Mouse (Mus musculus): ENCODE data around the gene Ppp1r14b.

Gene Ppp1r14b

DNA sequence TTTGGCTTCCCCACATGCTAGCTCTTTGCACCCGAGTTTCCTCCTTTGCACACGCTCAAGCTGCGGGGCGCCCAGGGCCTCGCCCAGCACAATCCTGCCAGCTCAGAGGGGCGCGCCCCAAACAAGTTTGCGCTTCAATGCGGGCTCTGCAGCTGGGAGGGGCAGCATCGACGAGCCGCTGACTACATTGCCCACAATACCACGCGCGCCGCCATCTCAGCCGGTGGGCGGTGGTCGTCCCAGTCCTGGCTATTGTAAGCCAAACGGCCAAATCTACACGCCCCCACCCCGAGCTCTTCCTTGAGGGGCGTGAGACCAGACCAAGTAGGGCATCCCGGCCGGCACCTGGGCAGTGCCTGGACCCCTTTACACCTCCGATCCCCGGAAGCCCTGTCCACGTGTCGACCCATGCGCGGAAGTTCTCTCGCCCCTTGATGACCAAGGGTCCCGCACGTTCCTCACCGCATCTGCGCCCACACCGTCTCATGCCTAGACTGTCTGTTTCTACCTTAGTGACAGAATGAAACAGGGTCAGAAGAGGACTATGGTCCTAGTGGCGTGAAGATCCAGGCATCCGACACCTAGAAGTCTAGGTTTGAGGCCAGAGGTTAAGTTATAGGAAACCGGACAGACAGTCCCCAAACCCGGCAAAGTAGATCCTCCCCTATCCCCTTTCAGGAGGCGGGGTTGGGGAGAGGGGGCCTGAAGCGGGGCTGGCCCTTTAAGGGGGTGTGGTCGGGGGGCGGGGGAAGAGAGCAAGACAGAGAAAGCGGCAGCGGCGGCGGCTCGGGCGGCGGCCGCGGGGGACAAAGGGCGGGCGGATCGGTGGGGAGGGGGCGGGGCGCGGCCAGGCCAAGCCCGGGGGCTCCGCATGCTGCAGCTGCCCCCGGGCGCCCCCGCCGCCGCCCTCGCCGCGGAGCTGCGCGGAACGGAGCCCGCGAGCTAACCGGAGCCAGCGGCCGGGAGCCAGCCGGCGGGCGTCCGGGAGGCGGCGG lies at the start of gene Ppp1r14b:
TSS of gene Ppp1r14b (plus strand) at position 758 of the 995 bp plus-strand sequence.
- peak; percentile 81 to 83 for DNase-seq (ENCODE audit: low spot score in 2 of 2)

GRCm38 (mm10) chr19:6925307-6925573 lies 49.5 kb upstream of the Ppp1r14b start, which contains the start of gene Catsperz:
Catsperz (minus strand) TSS chr19:6925380.
- DNase-seq (ENCODE audit: low spot score in 2 of 2): no peak

GRCm38 (mm10) chr19:6925611-6926329 lies 49.0 kb upstream of the Ppp1r14b start:
- DNase-seq (ENCODE audit: low spot score in 2 of 2): no peak

- DNase-seq (ENCODE audit: low spot score in 2 of 2): no peak
These were observed 48.1 kb upstream of the Ppp1r14b start for GRCm38 (mm10) chr19:6926559-6927255.

GRCm38 (mm10) chr19:6928080-6928479 lies 46.7 kb upstream of the Ppp1r14b start:
- DNase-seq (ENCODE audit: low spot score in 2 of 2): no peak

DNA sequence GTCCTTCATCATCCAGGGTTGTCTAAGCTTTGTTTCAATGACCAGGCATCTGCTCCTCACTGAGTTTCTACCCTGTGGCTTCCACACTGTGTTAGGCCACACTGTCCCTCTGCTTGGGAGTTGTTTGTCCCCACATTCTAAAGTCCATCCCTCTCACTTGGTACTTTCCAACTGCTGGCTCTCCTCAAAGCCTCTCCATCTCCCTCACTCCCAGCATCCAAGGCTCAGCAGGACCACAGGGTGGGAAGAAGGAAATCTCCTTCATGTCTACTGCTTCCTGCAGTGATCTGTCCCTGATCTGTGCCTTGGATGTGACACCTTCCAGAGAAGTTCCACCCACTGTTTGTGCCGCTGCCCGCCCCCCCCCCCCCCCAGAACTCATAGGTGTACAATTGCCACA lies 43.8 kb upstream of the Ppp1r14b start:
- DNase-seq (ENCODE audit: low spot score in 2 of 2): no peak

DNA sequence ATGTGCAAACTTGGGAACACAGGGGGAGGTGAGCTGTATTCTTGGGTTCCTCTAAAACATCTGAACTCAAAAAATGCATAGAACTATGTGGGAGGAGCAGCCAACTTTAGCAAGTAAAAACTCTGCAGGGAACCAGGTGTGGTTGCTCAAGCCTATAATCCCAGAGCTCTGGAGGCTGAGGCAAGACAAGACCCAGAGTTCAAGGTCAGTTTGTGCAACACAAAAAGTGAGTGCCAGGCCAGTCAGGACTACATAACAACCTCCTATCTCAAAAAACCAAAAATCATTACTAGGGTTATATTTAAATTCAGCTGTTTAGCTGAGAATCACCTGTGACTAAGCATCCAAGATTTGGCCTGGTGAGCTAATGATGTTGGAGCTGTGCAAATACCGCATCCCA lies 42.8 kb upstream of the Ppp1r14b start:
- no peak for DNase-seq (ENCODE audit: low spot score in 2 of 2)

GRCm38 (mm10) chr19:6933102-6933435 lies 41.7 kb upstream of the Ppp1r14b start:
- DNase-seq (ENCODE audit: low spot score in 2 of 2): no peak

DNA sequence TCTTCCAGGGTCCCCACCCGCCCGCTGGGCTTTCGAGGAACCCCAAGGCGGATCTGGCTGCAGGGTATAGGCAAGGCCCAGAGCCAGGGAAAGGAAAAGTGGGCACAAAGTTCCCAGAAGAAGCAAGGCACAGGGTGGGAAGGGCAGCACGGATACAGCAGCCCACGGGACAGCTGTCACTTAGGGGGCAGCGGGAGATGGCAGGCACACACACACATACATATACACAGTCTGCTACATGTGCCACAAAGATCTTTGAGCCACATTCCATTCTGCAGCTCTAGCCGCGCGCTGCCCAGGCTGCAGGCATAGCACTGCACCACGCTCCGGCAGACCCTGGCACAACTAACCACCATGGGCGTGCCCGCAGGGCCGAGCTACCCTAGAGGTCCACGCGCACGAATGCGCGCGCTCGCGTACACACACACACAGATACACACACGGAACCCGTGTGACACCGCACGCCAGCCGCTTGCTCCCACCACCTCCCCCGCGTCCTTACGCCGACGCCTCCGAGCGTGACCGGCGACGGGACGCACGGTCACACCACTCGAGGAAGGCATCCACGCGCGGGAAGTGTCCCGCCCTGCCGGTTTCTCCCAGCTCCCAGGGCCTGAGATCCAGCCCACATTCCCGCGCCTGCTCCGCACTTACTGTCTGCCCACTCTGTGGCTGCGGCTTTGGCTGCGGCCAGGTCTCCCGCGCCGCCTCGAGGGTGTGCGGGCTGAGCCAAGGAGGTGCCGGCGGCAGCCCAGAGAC lies 41.2 kb upstream of the Ppp1r14b start:
- DNase-seq (ENCODE audit: low spot score in 2 of 2): no peak

GRCm38 (mm10) chr19:6934195-6934977 lies 40.4 kb upstream of the Ppp1r14b start, which contains the start of gene Kcnk4:
Kcnk4 (minus strand) TSS chr19:6934515.
- DNase-seq (ENCODE audit: low spot score in 2 of 2): no peak

DNA sequence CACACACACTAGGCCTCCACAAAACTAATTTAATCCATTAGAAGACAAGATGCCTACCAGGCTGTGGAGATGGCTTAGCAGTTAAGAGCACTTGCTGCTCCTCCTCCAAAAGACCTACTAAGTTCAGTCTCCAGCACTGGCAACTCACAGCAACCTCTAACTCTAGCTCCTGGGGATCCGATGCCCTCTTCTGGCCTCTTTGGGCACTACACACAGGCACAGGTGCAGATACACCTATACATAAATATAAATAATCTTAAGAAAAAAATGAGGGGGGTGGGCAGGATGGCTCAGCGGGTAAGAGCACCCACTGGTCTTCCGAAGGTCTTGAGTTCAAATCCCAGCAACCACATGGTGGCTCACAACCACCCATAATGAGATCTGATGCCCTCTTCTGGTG lies 38.5 kb upstream of the Ppp1r14b start:
- DNase-seq (ENCODE audit: low spot score in 2 of 2): peak in 1 of 2 experiments; percentile 51

DNA sequence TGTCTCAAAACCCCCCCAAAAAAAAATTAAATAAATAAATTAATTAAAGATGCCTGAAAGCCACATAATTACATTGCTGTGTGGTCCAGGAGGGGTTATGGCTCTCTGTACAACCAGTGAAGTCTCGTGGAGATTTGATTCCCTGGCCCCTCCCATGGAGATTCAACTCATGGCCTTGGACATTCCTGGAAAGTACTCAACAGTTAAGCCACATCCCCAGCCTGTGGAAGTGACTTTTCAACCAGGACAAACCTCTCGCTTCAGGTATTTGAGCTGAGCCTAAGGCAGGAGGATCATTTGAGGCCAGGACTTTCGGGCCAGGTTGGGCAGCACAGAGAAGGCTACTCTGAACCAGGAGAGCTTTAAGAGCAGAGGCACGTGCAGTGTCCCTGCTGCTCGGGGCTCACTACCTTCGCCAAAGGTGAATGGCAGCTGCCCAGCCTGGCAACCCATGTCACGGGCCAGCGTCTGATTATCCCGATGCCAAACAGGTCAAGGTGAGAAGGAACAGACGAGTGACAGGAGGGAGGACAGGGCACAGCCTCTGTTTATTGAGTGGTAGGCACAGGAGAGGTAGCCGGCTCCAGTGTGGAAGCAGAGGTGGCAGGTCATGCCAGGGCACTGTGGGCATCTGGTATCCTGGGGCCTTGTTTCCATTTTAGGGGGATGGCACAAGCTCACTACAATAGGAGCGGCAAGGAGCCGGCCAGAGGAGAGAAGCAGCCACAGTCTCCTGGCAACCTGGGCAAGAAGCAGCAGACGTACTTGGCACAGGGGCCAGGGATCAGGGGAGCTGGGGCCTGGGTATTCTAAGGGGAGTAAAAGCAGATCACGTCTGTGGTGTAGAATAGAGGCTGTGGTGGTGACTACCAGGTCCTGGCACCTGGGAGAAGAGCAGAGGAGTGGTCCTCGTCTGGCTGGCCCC lies 37.0 kb upstream of the Ppp1r14b start:
- DNase-seq (ENCODE audit: low spot score in 2 of 2): no peak

DNA sequence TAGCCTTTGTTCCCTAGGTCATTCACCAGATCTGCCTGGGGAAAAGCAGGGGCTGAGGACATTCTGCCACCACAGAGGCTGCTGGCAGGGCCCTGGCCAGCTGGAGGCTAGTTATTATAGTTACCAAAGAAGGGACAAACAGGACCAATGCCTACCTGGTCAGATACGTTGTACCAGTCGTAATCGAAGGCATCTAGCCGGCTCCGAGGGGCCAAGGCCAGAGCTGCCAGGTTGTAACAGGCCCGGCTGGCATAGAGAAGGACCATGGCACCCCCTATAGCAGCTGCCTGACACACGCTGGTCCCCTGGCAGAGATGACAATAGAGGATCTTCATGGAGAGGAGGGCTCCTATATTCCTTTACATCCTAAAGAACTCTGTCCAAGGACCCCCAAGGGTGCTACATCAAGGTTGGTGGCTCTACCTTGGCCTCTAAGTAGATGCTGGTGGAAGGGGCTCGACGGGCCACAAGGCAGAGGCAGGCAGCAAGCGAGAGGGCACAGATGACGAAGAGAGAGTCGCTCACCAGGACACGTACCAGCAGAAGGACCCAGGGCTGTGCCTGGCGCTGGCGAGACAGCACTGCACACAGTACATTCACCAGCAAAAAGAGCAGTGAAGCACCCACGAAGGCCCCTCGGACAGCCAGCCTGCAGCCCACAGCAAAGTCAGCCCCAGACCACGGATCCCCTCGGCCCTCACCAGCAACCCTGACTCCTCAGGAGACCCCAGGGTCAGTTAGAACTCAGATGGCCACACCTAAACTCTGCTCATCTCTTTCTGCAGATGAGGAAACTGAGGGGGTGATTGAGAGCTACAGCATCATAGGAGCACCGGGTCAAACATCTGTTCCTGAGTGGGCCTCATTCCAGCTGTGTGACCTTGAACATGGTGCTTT lies 35.4 kb upstream of the Ppp1r14b start:
- no peak for DNase-seq (ENCODE audit: low spot score in 2 of 2)

DNA sequence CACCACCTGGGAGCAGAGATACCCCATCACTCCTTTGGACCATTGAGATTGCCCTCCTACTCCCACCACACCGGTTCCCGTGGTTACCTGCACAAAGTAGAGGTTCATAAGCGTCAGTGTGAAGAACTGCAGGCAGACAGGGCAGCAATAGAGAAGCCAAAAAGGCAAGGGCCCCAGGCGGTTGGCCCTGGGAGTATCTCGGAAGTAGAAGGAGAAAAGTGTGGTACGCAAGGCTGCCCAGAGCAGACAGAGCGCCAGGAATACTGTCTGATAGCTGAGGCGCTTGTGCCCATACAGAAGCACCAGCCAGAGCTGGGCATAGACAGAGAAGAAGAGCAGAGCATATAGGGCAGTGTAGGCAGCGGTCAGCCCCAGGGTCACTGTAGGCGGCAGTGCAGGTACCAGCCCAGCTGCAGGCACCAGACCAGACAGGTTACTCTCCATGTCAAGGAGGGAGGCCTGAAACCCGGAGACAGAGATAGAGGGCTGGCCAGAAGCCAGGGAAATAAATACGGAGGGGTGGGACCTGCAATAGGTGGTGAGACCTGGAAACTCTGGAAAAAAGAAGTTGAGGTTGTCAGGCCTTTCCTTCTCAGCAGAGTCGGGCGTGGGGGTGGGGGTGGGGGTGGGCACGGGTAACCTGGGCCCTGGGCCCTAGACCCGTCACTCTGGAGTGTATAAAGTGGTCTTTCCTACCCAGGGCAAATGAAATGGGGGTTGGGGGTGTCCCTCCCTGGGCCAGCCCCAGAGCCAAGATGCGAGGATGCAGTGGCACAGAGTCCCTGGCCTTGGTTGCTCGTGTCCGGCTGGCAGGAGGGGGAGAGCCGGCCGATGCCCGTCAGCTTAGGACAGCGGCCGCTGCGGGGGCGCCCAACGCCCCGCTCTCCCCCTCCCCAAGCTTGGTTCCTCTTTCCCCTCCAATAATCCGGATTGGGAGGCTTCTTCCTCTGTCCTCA lies 34.1 kb upstream of the Ppp1r14b start:
- DNase-seq (ENCODE audit: low spot score in 2 of 2): peak; percentile 26 to 41

GRCm38 (mm10) chr19:6941372-6942248 lies 33.2 kb upstream of the Ppp1r14b start, which contains the start of gene Bad:
Bad (plus strand) TSS chr19:6941861.
- DNase-seq (ENCODE audit: low spot score in 2 of 2): peak; percentile 86 to 95

- peak; percentile 91 to 92 for DNase-seq (ENCODE audit: low spot score in 2 of 2)
These were observed 32.5 kb upstream of the Ppp1r14b start, which contains the start of gene Gpr137 for GRCm38 (mm10) chr19:6942249-6942691. Gpr137 (minus strand) TSS chr19:6942480.
